Mouse (Mus musculus): Measurements from ENCODE around the gene Etv6. TPM values are rescaled to one million over a fixed set of nuclear protein-coding genes. Genes with fewer than 3 reads are reported as not detected.
A peak's percentile ranks its signal among the peaks of the same experiment; 100 is the strongest.
"Not testable (repeated sequence)": the region's sequence is repeated elsewhere in the genome, so short reads cannot be mapped to it uniquely, and the experiment has no call there.

The Etv6 gene
- 23.5 TPM for polyA plus RNA-seq (2021)

DNA sequence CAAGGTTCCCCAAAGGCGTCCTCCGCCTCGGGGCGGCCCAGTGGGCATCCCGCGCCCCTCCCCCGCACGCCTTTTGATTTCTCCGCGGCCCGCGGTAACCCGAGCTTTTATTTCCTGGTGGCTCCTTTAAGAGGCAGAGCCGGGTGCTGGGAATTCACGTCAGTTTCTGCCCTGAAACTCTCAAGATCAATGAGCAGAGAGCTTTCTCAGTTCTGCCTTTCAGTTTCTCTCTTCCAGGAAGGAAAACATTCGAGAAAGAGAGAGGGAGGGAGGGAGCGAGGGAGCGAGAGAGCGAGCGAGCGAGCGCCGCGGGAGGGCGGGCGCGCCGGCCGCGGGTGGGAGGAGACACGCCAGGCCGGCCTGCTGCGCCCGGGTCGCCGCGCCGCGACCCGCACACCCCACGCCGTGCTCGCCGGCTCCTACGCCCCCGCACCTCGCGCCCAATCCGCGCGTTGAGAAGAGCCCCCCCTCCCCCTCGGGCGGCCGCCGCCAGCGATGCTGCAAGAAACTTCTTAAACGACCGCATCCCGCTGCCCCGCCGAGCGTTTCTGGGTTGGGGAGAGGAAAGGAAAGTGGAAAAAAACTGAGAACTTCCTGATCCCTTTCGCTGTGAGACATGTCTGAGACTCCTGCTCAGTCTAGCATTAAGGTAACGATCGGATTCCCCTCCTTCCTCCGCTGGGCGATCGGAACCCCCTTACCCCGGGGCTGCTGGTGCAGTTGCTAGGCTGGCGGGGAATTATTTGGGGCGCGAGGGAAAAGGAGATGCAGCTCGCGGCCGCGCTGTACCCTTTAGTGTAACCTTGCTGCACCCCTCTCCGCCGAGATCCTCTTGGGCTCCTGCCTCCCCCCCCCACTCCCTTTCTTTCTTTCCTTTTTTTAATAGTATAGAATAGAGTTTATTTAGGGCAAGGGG lies at the start of gene Etv6:
Gene Etv6 (plus strand): TSS at position 211 of the 916 bp plus-strand sequence.
- ATAC-seq (peak; percentile 64), DNase-seq (ENCODE audit: low read depth, low spot score) (peak; percentile 65)
- H3K27me3 ChIP-seq: no peaks in the 10 kb centered on the region
- ChIA-PET CTCF (no interaction called here), POLR2A (interaction anchor here (0.5 to 1.1 kb wide), 7 partner anchors 9 to 285 kb away, joined by 3 to 5 read pairs (median 3); no protein-coding TSS in a partner anchor)
- in situ Hi-C loops (cut with MboI; ENCODE audit: low pct_unique_long_range_greater_than_20kb): no loop called here
- TF ChIP-seq CTCF (IDR thresholded peaks at IDR 0.05): no peak

DNA sequence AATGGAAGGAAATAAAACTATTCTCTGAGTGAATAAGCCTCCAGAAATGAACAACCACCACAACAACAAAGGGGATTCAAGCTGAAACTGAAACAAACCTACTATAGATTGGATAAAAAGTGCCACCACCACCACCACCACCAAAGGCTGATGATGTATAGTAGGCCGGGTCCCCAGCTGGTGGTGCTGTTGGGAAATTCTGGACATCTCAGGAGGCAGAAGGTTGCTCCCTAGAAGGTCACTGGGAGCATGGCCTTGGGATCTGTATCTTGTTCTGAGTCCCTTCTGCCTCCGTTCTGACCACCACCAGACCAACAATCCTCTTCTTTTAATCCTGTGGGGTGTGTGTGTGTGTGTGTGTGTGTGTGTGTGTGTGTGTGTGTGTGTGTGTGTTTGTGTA lies 49.3 kb upstream of the Etv6 start:
- CTCF ChIA-PET: interaction anchor here (1.3 kb wide), 1 partner anchor 9 kb away, joined by 4 read pairs; no protein-coding TSS in a partner anchor
- peaks cover 1% of the 10 kb centered on the region for H3K27me3 ChIP-seq
- ATAC-seq: no peak
- in situ Hi-C loops (cut with MboI; ENCODE audit: low pct_unique_long_range_greater_than_20kb): no loop called here
- no peak for DNase-seq (ENCODE audit: low read depth, low spot score)
- POLR2A ChIA-PET: no interaction called here
- TF ChIP-seq CTCF (IDR thresholded peaks at IDR 0.05): no peak

DNA sequence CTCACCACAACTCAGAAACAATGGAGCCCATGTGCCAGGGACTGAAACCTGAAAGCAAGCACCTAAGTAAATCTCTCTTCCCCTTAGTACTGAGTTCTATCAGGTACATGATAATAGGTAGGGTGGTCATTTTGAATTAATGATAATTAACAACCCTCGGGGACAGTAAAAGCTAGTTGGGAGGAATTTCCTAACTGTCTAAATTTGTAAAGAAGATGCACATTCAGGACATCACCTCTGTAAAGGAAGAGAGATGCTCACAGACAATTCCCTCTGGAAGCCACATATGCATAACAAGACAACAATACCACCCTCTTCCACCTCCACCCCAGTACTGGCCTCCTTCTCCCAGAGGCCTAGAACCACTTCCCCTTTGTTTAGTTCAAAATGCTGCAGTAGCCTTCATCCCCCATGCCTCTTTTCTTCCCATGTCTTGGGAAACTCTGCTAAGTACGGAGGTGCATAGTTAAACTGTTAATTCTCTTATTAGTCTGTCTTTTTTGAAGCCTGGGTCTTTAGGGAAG lies 48.4 kb upstream of the Etv6 start:
- DNase-seq (ENCODE audit: low read depth, low spot score): no peak
- ChIA-PET CTCF (interaction anchor here (1.3 kb wide), 1 partner anchor 10 kb away, joined by 4 read pairs; no protein-coding TSS in a partner anchor), POLR2A (no interaction called here)
- no peak for ATAC-seq
- H3K27me3 ChIP-seq: no peaks in the 10 kb centered on the region
- no peak for TF ChIP-seq CTCF (IDR thresholded peaks at IDR 0.05)
- in situ Hi-C loops (cut with MboI; ENCODE audit: low pct_unique_long_range_greater_than_20kb): no loop called here

DNA sequence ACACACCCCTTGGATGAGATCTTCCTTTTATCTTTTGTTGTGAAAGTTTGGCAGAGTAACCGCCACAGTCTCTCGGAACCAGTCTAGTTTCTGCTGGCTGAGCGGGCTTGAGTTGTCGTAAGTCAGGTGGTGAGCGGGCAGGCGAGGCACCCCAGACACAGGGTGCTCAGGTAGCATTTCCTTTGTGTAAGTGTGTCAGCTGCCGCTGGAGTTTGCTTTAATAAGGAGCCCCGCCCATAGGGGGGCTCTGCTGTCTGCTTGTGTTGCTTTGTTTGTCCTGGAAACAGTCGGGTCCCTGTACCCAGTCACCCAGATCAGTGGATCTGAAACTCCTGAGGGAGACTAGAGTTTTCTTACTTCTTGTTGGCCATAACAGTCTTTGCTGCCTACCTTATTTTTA lies 47.5 kb upstream of the Etv6 start:
- TF ChIP-seq CTCF (IDR thresholded peaks at IDR 0.05): no peak
- no peak for DNase-seq (ENCODE audit: low read depth, low spot score)
- H3K27me3 ChIP-seq: no peaks in the 10 kb centered on the region
- no peak for ATAC-seq
- in situ Hi-C loops (cut with MboI; ENCODE audit: low pct_unique_long_range_greater_than_20kb): no loop called here
- ChIA-PET CTCF (no interaction called here), POLR2A (no interaction called here)

DNA sequence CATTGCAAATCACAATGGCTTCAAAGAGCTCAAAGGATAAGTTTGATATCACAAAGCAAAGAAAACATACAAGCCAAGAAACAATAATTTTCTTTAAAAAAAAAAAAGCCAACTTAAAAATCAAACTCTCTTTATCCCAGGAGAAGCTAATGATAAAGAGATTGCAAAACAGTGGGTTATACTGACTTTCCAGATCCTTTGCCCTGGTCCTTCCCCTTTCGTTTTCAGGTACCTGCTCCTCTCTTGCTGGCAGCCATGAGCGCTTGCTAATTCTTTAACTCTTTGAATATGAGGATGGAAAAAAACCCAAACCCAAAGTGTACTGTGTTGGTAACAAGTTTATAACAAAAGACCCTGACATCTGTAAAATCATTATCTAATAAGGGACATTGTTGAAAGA lies 38.0 kb upstream of the Etv6 start:
- no peak for TF ChIP-seq CTCF (IDR thresholded peaks at IDR 0.05)
- ChIA-PET POLR2A (no interaction called here), CTCF (interaction anchor here (2.0 kb wide), 1 partner anchor 20 kb away, joined by 5 read pairs; no protein-coding TSS in a partner anchor)
- no peaks in the 10 kb centered on the region for H3K27me3 ChIP-seq
- DNase-seq (ENCODE audit: low read depth, low spot score) (no peak), ATAC-seq (no peak)
- in situ Hi-C loops (cut with MboI; ENCODE audit: low pct_unique_long_range_greater_than_20kb): no loop called here

DNA sequence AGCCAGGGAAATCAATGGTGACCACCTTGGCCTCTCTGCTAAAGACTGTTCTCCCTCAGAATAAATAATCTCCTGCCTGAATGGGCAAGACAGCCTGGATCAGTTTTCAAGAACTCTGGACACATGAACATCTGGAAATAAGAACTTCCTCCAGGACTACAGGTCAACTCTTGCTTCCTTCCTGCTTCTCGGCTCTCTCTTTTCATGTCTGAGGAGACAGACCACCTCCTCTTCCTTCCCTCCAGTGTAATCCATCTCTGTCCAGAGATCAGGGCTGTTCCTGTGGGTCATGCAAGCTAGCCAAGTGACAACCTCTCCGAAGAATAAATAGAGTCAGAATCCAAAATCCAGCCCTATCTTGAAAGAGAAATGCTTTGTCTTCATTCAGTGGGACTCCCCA lies 37.6 kb upstream of the Etv6 start:
- no peak for TF ChIP-seq CTCF (IDR thresholded peaks at IDR 0.05)
- ATAC-seq: no peak
- DNase-seq (ENCODE audit: low read depth, low spot score): no peak

DNA sequence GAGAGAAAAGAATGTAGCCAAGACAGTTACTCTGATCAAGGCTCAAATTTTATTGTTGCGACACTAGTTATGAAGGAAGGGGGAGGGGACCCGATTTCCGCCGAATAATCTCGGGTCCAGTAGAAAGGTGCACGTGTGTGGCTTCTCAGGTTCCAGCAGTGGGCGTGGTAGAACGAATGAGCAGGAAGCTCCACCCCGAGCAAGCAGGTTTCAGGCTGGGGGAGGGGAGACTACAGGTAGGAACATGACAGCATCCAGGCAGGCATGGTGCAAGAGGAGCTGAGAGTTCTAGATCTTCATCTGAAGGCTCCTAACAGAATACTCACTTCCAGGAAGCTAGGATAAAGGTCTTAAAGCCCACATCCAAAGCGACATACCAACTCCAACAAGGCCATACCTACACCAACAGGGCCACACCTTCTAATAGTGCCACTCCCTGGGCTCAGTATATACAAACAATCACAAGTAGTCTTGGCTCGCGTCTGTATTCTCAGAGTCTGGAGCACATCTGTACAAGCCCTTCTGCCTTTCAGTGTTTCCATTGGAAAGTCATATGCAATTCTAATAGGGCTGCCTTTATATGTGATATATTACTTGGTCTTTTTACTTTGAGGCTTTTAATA lies 20.9 kb upstream of the Etv6 start:
- H3K27me3 ChIP-seq; POLR2A ChIA-PET; DNase-seq (ENCODE audit: low read depth, low spot score); CTCF ChIA-PET; ATAC-seq; in situ Hi-C loops (cut with MboI; ENCODE audit: low pct_unique_long_range_greater_than_20kb): not testable (repeated sequence)

More for the DNA sequence above, 37.6 kb upstream of the Etv6 start:
- ChIA-PET POLR2A (no interaction called here), CTCF (no interaction called here)
- in situ Hi-C loops (cut with MboI; ENCODE audit: low pct_unique_long_range_greater_than_20kb): no loop called here
- no peaks in the 10 kb centered on the region for H3K27me3 ChIP-seq

DNA sequence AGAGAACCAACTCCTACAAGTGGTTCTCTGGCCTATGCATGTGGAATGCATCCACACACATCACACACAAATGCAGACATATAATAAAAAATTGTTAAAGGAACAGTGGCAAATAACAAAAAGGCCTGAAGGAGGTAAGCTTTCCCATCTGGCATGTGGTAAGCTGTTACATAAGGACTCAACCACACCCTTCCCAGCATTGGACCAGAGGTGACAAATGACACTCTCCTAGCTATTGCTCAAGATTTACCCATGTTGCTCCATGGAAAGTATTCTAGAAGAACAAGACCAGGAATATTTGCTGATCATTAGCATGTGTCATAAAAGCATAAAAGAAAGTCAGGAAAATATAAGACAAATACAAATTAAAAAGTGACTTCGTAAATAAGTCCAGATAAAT lies 16.7 kb upstream of the Etv6 start:
- no peak for DNase-seq (ENCODE audit: low read depth, low spot score)
- TF ChIP-seq CTCF (IDR thresholded peaks at IDR 0.05): no peak
- in situ Hi-C loops (cut with MboI; ENCODE audit: low pct_unique_long_range_greater_than_20kb): no loop called here
- POLR2A ChIA-PET: no interaction called here
- no peaks in the 10 kb centered on the region for H3K27me3 ChIP-seq
- CTCF ChIA-PET: no interaction called here
- ATAC-seq: no peak

DNA sequence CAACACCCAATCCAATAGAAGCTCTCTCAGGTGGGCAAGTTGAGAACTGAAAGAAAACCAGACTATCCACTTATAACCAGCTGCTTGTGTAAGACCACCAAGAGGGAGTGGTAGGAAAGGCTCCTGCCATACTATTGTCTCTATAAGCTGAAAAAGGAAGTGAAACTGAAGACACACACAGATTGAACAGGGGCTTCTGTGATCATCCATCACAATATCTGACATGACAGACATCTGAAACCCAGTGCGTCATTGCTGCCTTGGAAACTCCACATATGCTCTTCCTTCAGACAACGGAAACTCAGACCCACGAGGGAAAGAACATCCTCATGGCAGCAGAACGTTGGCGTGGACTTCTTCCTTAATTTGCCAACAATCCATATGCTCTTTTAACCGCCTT lies 14.7 kb upstream of the Etv6 start:
- in situ Hi-C loops (cut with MboI; ENCODE audit: low pct_unique_long_range_greater_than_20kb): no loop called here
- ChIA-PET CTCF (interaction anchor here (0.6 kb wide), 1 partner anchor 13 kb away, joined by 3 read pairs; no protein-coding TSS in a partner anchor), POLR2A (interaction anchor here (1.0 kb wide), 1 partner anchor 16 kb away, joined by 3 read pairs; no protein-coding TSS in a partner anchor)
- ATAC-seq (no peak), DNase-seq (ENCODE audit: low read depth, low spot score) (no peak)
- no peaks in the 10 kb centered on the region for H3K27me3 ChIP-seq
- TF ChIP-seq CTCF (IDR thresholded peaks at IDR 0.05): no peak

DNA sequence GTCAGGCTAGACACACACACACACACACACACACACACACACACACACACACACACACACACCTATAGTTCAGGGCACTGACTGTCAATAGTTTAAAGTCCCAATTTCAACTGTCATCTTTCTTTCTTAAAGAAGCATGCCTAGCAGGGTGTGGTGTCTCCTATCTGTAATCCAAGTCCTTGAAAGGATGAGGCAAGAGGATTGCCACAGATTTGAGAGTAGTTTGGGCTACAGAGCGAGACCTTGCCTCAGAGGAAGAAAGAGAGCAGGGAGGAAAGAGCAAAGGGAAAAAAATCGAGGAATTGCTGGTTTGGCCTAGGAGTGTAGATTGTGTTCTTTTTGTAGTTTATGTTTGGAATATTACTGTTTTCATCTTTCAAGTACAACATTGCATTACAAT lies 9.2 kb upstream of the Etv6 start:
- H3K27me3 ChIP-seq: no peaks in the 10 kb centered on the region
- TF ChIP-seq CTCF (IDR thresholded peaks at IDR 0.05): no peak
- in situ Hi-C loops (cut with MboI; ENCODE audit: low pct_unique_long_range_greater_than_20kb): no loop called here
- no peak for DNase-seq (ENCODE audit: low read depth, low spot score)
- POLR2A ChIA-PET: no interaction called here
- ATAC-seq: no peak
- CTCF ChIA-PET: interaction anchor here (0.9 kb wide), 1 partner anchor 21 kb away, joined by 3 read pairs; no protein-coding TSS in a partner anchor

DNA sequence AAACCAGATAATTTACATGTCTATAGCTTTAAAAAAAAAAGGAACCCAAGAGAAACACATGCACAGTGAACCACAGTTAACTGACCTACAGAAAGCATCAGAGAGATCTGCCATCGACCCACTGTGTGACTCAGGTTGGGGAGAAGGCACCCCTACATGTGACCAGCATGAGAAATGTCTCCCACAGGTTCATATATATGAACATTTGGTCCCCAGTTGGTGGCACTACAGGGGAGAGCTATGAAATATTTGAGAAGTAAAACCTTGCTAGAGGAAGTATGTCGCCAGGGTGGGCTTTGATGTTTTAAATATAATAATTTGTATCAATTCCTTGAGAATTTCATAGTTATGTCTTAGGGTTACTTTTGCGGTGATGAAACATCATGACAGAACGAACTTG lies 8.5 kb upstream of the Etv6 start:
- in situ Hi-C loops (cut with MboI; ENCODE audit: low pct_unique_long_range_greater_than_20kb): no loop called here
- no peaks in the 10 kb centered on the region for H3K27me3 ChIP-seq
- ChIA-PET POLR2A (no interaction called here), CTCF (no interaction called here)
- ATAC-seq (no peak), DNase-seq (ENCODE audit: low read depth, low spot score) (no peak)
- TF ChIP-seq CTCF (IDR thresholded peaks at IDR 0.05): no peak

Data from Patski (cell line).